Mouse (Mus musculus): ENCODE results near the gene 3110009E18Rik. TPM values are rescaled to one million over a fixed set of nuclear protein-coding genes. Genes with fewer than 3 reads are reported as not detected.

Gene 3110009E18Rik
- polyA plus RNA-seq, 1 experiment from 2014 or later, result 12.7 TPM

DNA sequence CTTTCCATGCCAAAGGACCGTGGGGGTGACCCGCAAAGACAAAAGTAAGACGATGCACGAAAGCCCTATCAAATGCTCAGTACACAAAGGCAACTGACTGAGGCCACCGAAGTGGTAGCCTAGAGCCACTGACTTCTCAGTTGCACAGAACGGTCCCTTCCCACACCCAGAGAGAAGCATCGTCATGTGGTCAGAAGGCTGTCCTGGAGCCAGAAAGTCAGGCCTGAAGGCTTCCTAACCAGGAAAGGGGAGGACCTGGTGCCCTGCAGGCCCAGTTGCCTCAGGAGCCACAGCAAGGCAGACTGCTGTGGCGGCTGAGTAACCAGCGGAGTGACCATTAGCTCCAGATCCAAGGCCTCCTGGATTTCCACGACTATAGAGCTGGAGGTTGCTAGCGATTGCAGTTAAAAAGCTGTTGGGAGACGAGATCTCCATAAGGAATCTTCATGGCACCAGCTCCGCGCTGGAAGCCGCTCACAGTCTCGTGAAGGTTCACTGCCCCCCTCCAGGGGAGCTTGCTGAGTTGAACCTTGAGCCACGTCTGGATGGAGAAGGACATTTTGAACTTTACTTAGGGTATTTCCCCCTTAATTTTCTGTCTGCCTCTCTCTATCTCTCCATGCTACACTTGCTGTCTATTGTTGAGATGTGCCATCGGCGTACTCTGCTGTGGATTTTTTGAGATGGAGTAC lies 11.1 kb upstream of the 3110009E18Rik start:
- Histone ChIP-seq H3K27me3 (no peaks in the 10 kb centered on the region), H3K4me2 (no peak overlapping the region), H3K36me3 (peaks cover 25% of the 10 kb centered on the region), H3K9ac (no peak overlapping the region), H3K9me3 (replicated peaks) (peaks cover 7% of the 10 kb centered on the region; the same call in 1 of the 2 replicates), H3K4me3 (replicated peaks) (no peak overlapping the region), H3K27ac (no peak overlapping the region), H3K4me1 (replicated peaks) (peaks cover 8% of the 10 kb centered on the region)
- 80% methylated on average over 19 of the region's 19 CpGs for WGBS (ENCODE audit: insufficient replicate concordance)
- DNase-seq (no peak), ATAC-seq (ENCODE audit: low read depth) (no peak)

DNA sequence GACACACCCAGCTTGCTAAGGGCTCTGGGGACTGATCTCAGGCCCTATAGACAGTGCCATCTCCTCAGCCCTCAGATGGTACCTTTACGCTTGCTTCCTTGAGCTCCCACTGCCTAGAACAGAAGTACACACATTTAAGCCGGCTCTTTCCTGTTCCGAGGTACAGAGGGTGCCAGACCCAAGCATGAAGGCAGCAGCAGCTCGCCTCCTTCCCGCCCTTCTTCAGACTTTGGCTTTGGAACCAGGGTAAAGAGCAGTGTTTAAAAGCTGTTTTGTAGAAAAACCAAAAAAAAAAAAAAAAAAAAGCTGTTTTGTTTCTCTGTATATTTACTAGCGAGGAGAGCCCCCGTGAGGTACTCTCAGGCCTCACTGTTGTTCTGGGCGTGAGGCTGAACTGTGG lies 9.2 kb upstream of the 3110009E18Rik start:
- Histone ChIP-seq H3K9ac (no peak overlapping the region), H3K27ac (no peak overlapping the region), H3K27me3 (no peaks in the 10 kb centered on the region), H3K4me2 (no peak overlapping the region), H3K36me3 (peaks cover 43% of the 10 kb centered on the region), H3K9me3 (replicated peaks) (peaks cover 7% of the 10 kb centered on the region; the same call in 1 of the 2 replicates), H3K4me1 (replicated peaks) (peaks cover 15% of the 10 kb centered on the region), H3K4me3 (replicated peaks) (no peak overlapping the region)
- DNase-seq, result no peak
- WGBS (ENCODE audit: insufficient replicate concordance), result 82% methylated on average over 8 of the region's 8 CpGs
- no peak for ATAC-seq (ENCODE audit: low read depth)

DNA sequence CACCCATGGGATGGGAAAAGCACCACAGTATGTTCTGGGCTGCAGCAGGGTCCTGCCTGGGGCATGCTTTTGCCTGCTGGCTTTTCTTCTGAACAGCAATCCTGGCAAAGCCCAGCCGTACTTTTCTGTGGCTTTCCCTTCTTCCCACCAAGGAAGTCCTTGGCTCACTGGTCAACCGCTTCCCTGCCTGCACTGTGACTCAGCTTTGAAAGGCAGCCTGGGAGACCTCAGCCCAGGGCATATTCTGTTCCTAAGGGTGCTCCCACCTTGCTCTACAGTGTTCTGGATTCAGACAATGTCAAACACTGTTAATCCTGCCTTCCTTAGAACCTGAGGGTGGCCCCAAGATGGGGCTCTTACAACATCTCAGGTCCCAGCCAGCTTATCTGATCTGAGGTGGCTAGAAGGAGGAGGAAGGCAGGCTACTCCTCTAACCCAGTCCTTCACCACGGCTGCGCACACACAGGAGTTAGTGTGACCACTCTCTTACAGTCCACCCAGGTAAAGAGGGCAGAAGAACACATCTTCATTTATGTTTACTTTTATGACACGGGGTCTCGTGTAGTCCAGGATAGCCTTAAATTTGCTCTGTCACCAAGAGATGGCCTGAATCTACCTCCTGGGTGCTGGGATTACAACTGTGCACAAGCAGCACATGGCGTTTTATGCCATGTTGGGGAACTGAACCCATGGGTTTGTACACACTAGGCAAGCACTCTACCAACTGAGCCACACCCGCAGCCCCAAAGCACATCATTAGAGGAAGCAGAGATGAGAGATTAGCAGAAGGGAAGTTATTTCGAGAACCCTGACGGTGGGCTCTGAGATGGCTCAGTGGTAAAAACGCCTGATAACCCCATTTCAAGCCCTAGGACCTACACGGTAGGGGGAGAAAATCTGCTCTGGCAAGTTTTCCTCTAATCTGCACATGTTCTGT lies 8.5 kb upstream of the 3110009E18Rik start:
- peaks cover 50% of the 10 kb centered on the region for H3K36me3 ChIP-seq
- WGBS (ENCODE audit: insufficient replicate concordance), result 44% methylated on average over 12 of the region's 12 CpGs
- ATAC-seq (ENCODE audit: low read depth), result no peak

DNA sequence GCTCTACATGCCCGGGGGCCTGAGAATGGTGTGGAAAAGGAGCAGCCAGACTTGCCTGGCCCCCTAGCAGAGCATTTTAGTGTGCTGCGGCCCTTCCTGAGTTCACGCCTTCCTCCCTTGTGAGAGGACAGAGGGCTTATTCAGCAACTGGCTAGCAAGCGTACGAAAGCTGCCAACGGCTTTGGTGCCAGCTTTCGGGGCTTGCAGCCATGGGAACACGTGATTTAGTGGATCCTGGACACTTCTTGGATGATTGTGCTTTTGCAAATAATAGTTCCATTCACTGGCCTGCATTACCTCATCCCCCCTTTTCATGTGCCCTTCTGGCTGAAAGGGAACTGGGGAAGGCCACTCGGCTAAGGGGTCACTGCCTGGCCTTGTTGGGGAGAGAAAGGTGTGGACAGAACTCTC lies 5.3 kb upstream of the 3110009E18Rik start:
- peaks cover 68% of the 10 kb centered on the region for H3K36me3 ChIP-seq
- H3K4me2 ChIP-seq, result no peak overlapping the region
- H3K4me1 ChIP-seq (replicated peaks), result peaks cover 51% of the 10 kb centered on the region
- no peak overlapping the region for H3K4me3 ChIP-seq (replicated peaks)
- DNase-seq (no peak), ATAC-seq (ENCODE audit: low read depth) (no peak)
- 80% methylated on average over 9 of the region's 9 CpGs for WGBS (ENCODE audit: insufficient replicate concordance)
- H3K9me3 ChIP-seq (replicated peaks), result peaks cover 7% of the 10 kb centered on the region; the same call in 1 of the 2 replicates
- no peak overlapping the region for H3K27ac ChIP-seq
- H3K27me3 ChIP-seq, result no peaks in the 10 kb centered on the region
- H3K9ac ChIP-seq, result no peak overlapping the region

More for the DNA sequence above, 8.5 kb upstream of the 3110009E18Rik start:
- Histone ChIP-seq H3K4me3 (replicated peaks) (no peak overlapping the region), H3K4me2 (no peak overlapping the region), H3K27ac (no peak overlapping the region), H3K27me3 (no peaks in the 10 kb centered on the region), H3K9ac (no peak overlapping the region), H3K9me3 (replicated peaks) (peaks cover 7% of the 10 kb centered on the region; the same call in 1 of the 2 replicates), H3K4me1 (replicated peaks) (peaks cover 21% of the 10 kb centered on the region)
- DNase-seq, result no peak

DNA sequence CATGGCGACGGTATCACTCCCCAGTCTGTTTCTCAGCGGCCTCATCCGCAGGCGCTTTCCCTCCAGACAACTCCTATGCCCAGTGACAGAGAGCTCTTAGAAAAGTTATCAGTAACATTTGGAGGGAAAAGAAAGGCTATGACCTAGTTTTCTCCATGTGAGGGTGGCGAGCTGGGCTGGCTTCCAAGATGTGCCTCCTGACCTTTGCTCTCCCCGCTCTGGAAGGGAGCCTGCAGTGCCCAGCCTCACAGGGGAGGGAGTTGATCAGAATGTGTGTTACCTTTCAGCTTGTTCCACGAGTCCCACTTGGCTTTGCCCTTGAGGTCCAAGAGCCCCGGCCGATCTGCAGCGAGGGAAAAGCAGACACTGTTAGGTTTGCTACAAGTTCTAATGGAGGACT lies 4.9 kb upstream of the 3110009E18Rik start:
- Histone ChIP-seq H3K4me1 (replicated peaks) (peaks cover 51% of the 10 kb centered on the region), H3K9me3 (replicated peaks) (peaks cover 7% of the 10 kb centered on the region; the same call in 1 of the 2 replicates), H3K27ac (no peak overlapping the region), H3K9ac (no peak overlapping the region; the same call in 1 of the 2 replicates), H3K4me2 (no peak overlapping the region), H3K4me3 (replicated peaks) (no peak overlapping the region), H3K36me3 (peaks cover 68% of the 10 kb centered on the region), H3K27me3 (no peaks in the 10 kb centered on the region)
- ATAC-seq (ENCODE audit: low read depth), result no peak
- 82% methylated on average over 11 of the region's 11 CpGs for WGBS (ENCODE audit: insufficient replicate concordance)
- no peak for DNase-seq

DNA sequence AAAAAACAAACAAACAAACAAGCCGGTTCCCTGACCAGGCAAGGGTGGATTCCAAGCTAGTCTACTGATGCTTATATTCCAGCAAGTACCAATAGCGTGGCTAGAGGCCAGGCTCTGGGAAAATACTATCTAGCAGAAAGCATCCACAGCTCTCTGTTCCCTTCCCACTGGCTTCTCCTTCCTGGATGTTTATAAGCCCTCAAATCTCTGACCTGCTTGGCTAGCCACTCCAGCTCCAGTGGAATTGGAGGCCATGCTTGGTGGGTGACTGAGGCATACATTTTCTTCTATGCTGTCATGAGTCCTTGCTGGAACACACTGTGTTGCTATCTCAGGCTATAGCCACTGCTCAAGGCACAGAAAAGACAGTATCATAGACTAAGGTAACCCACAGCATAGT lies 2.1 kb upstream of the 3110009E18Rik start:
- Histone ChIP-seq H3K4me2 (peak overlapping the region; percentile 88), H3K27ac (no peak overlapping the region), H3K9me3 (replicated peaks) (peaks cover 7% of the 10 kb centered on the region; the same call in 1 of the 2 replicates), H3K9ac (0 out of 2 replicates have a peak overlapping the region, but pooled peaks have one; percentile 82), H3K4me3 (replicated peaks) (peak overlapping the region; percentile 76), H3K27me3 (no peaks in the 10 kb centered on the region), H3K4me1 (replicated peaks) (peaks cover 64% of the 10 kb centered on the region), H3K36me3 (peaks cover 53% of the 10 kb centered on the region)
- ATAC-seq (ENCODE audit: low read depth) (no peak), DNase-seq (no peak)
- 89% methylated on average over 2 of the region's 2 CpGs for WGBS (ENCODE audit: insufficient replicate concordance)

DNA sequence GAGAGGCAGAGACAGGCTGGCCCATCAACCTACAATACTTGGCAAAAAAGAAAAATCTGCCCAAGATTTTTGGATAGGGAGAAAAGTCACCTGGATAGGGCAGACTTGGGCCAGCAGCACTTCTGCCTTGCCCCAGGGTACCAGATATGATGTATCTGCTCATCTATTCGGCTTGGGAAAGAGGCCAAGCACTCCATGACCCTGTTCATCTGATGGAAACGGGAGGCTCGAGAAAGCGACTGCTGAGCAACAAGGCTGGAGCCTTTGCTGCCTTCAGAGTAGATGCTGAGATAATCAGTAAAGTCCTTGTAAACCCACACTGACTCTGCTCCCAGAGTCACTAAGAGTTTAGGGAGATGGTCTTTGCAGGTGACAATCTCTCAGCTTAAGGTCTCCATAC lies 1.6 kb upstream of the 3110009E18Rik start:
- Histone ChIP-seq H3K4me1 (replicated peaks) (peaks cover 64% of the 10 kb centered on the region), H3K4me2 (peak overlapping the region; percentile 88), H3K27me3 (no peaks in the 10 kb centered on the region), H3K4me3 (replicated peaks) (peak overlapping the region; percentile 76), H3K27ac (peak overlapping the region; percentile 91), H3K36me3 (peaks cover 47% of the 10 kb centered on the region), H3K9ac (peak overlapping the region; percentile 82), H3K9me3 (replicated peaks) (peaks cover 4% of the 10 kb centered on the region; the same call in 1 of the 2 replicates)
- DNase-seq (no peak), ATAC-seq (ENCODE audit: low read depth) (no peak)
- WGBS (ENCODE audit: insufficient replicate concordance), result 78% methylated on average over 4 of the region's 4 CpGs

DNA sequence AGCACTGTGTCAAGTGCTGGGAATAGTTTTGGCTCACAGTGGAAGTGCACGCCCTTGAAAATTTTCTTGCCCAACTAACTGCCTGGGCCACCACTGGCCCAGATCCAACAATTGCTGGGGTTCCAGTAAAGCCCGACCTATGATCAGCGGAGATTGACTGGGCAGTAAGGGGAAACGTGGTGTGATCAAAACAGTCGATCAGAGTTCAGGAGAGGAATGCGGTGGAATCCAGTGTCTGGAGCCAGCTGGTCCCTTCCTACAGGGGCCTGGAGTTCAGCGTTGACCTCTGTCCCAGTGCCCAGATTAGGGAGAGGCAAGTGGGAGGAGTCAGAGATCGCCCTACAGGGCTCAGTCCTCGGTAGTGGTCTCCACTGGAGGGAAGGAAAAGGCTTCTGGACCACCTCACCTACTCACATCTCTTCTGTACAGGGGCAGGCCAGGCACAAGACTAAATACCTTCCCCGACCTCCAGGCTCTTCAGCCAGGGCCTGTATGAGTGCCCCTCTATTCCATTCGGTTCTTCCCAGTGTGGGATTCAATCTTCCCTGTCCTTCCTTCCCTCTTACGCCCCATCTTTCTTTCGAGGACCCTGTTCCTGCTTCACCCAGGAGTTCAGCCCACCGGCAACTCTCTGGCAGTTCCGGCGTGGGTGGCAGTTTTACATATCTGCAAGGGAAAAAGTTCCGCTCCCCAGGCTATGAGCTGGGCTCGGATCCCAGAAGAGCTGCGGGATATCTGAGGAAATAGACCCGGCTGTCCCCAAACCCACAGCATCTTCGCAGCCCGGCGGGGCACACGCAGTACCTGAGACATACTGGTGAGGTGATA lies 632 bp upstream of the 3110009E18Rik start:
- peaks cover 38% of the 10 kb centered on the region for H3K36me3 ChIP-seq
- 8% methylated on average over 24 of the region's 24 CpGs for WGBS (ENCODE audit: insufficient replicate concordance)
- peak; percentile 66 for ATAC-seq (ENCODE audit: low read depth)

DNA sequence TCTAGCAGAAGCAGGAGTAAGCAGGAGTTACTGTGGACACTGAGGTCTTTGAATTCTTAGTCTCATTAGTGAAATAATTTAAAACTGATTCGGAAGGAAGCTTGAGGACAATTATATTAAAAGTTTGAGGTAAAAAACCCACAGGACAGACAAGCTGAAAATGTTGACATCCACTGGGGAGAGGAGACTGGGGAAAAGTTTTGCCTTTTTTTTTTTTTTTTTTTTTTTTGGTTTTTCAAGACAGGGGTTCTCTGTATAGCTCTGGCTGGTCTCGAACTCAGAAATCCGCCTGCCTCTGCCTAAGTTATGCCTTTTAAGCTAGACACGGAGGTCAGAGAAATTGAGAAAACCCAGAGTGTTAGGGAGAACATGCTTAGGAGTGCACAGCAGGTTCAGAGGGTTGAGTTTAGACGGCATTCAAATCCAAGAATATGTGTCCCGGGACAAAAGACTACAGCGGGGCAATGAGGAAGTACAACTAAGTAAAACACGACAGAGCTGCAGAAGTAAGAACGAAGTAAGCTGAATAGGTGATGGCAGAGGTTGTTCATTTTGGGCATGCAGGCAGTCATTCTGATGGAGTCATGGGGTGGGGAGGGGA lies 1.0 kb downstream of the 3110009E18Rik start:
- 59% methylated on average over 9 of the region's 9 CpGs for WGBS (ENCODE audit: insufficient replicate concordance)
- Histone ChIP-seq H3K27me3 (no peaks in the 10 kb centered on the region), H3K4me2 (peak overlapping the region; percentile 88), H3K4me3 (replicated peaks) (peak overlapping the region; percentile 76), H3K9me3 (replicated peaks) (no peaks in the 10 kb centered on the region), H3K4me1 (replicated peaks) (peaks cover 61% of the 10 kb centered on the region), H3K36me3 (peaks cover 22% of the 10 kb centered on the region), H3K27ac (peak overlapping the region; percentile 79), H3K9ac (peak overlapping the region; percentile 81)
- ATAC-seq (ENCODE audit: low read depth) (no peak), DNase-seq (no peak)

More for the DNA sequence above, 632 bp upstream of the 3110009E18Rik start:
- DNase-seq, result peak; percentile 30
- Histone ChIP-seq H3K27ac (peak overlapping the region; percentile 91), H3K4me2 (peak overlapping the region; percentile 88), H3K9me3 (replicated peaks) (no peaks in the 10 kb centered on the region), H3K9ac (peak overlapping the region; percentile 82), H3K4me1 (replicated peaks) (peaks cover 69% of the 10 kb centered on the region), H3K27me3 (no peaks in the 10 kb centered on the region), H3K4me3 (replicated peaks) (peak overlapping the region; percentile 76)

DNA sequence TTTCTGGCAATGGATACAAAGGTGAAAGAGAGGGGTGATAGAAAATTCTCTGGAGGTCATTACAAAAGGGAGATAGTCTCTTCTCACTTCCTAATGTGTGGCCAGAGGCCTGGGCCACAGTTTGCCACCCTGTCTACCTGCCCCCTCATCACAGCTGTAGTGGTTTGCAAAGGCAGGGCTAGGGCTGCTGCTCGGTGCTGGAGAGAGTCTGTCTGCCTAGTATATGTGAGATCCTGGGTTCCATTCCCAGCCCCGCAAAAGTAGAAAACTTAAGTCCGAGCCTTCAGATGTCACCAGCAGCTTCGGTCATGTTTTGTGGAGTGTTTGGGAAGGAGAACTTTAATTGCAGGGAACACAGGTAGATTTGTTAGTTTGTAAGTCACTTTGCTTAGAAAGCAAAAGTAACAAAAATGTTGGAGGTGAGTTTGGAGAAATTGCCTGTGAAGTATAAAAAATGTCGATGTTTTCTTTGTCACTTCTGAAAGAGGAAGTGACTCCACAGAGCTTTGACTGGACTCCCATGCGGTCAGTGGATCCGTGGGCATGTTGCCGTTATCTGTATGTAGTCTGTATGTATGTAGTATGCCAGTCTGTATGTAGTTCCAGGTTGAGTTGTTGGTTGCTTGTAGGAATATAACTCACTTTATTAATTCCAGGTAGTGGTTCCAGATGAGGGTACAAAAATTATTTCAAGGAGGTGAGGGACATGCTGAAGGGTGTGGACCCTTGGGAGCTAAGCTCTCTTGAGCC lies 1.8 kb downstream of the 3110009E18Rik start:
- peaks cover 55% of the 10 kb centered on the region for H3K4me1 ChIP-seq (replicated peaks)
- H3K27ac ChIP-seq, result no peak overlapping the region
- no peaks in the 10 kb centered on the region for H3K9me3 ChIP-seq (replicated peaks)
- no peak overlapping the region for H3K4me3 ChIP-seq (replicated peaks)
- H3K4me2 ChIP-seq, result peak overlapping the region; percentile 88; the same call in 1 of the 2 replicates
- no peak overlapping the region for H3K9ac ChIP-seq
- WGBS (ENCODE audit: insufficient replicate concordance), result 55% methylated on average over 8 of the region's 8 CpGs
- no peak for DNase-seq
- peaks cover 16% of the 10 kb centered on the region for H3K36me3 ChIP-seq
- no peaks in the 10 kb centered on the region for H3K27me3 ChIP-seq
- no peak for ATAC-seq (ENCODE audit: low read depth)

Data from liver, embryonic 13.5 days (tissue).